Mouse (Mus musculus) ovary, postnatal 10 days (tissue): Measurements from ENCODE around the gene Dtx1.

ENCODE experiments used
- DNase-seq: peaks from one replicate; pipeline ENCODE4 v3.0.0; 2022; ENCODE audit warnings: low spot score

The Dtx1 gene

GRCm38 (mm10) chr5:120635633-120636032, 76.1 kb downstream of the Dtx1 start:
- no peak for DNase-seq

DNA sequence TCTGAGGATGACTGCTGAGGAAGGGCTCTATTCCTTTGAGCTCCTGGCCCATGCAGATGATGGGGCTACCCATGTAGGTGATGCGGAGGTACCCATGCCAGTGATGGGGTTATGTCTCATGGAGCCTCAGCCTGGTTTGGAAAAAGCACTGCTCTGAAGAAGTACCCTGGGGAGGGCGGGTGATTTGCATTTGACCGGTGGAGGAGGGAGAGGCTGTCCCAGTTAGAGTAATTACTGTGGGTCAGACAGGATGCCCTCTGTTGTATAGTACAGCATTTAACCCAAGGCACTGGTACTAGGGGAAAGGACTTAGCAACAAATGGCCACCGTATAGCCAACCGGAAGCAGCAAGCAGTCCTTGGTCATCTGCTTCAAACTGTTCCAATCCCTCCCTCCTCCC, 76.9 kb downstream of the Dtx1 start:
- no peak for DNase-seq

GRCm38 (mm10) chr5:120634131-120634530, 77.6 kb downstream of the Dtx1 start, which contains the start of gene Cfap73:
TSS of gene Cfap73 (minus strand) at chr5:120634235.
- DNase-seq = no peak

DNA sequence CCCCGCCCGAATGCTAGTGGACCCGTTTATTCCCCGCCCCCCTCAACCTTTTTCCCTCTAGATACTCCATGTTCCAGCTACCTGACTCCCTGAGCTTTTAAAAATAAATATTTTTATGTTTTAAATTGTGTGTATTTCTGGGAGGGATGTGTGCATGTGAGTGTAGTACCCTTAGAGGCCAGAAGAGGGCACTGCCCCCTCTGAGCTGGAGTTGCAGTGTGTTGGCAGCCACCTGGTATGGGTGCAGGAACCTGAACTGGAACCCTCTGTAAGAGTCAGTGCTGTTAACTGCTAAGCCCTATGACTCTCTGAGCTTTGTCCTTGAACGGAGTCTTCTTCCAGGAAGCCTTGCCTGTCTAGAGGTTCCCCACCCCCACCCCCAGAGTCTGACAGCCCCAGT, 79.8 kb downstream of the Dtx1 start:
- DNase-seq = no peak

DNA sequence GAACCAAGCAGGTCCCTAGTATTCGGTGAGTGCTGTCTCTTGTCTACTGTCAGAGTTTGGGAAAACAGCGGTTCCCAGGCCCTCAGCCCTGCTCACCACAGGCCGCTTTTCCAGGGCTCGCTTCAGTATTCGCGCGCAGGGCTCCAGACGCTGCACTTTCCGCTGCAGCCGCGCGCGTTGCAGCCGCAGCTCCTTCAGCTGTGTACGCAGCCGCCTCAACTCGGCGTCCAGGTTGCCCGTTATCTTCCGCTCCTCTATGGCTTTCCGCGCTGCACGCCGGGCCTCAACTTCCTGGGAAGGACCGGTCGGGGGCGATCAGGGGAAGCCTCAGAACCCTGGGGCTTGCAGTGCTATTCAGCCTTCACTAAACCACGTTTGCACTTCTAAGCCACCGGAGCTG, 80.6 kb downstream of the Dtx1 start:
- no peak for DNase-seq
